Mouse (Mus musculus) kidney, postnatal 0 days (tissue): Measurements from ENCODE around the gene P3h2. TPM values are rescaled to one million over a fixed set of nuclear protein-coding genes. Genes with fewer than 3 reads are reported as not detected.

Source experiments
- ATAC-seq: fragments of 200-750 bp; cut with Nextera tagmentation; replicated peaks from 2 replicates; pipeline ENCODE4 v1.8.0; 2017; ENCODE audit warnings: low read depth, moderate number of reproducible peaks, moderate TSS enrichment, moderate library complexity; ENCODE audit not compliant: low FRiP score
- DNase-seq: peaks from one replicate; pipeline ENCODE4 v3.0.0-alpha.2; 2016; ENCODE audit warnings: low spot score
- H3K27ac ChIP-seq: fragments of 300-500 bp; sonication (generic); 2 replicates; pipeline ENCODE4 v1.5.1; 2014; ENCODE audit warnings: mild to moderate bottlenecking
- H3K27me3 ChIP-seq: fragments of 300-500 bp; sonication (generic); 2 replicates; pipeline ENCODE4 v1.6.1; 2014; ENCODE audit warnings: low read length, mixed read lengths; ENCODE audit not compliant: insufficient read depth
- H3K36me3 ChIP-seq: fragments of 300-500 bp; sonication (generic); 2 replicates; pipeline ENCODE4 v1.6.1; 2014; ENCODE audit warnings: low read length, mixed read lengths; ENCODE audit not compliant: insufficient read depth
- H3K4me1 ChIP-seq: fragments of 300-500 bp; sonication (generic); replicated peaks from 2 replicates; pipeline ENCODE4 v1.6.1; 2014; ENCODE audit warnings: antibody characterized with exemption, low read length, mixed read lengths; ENCODE audit not compliant: insufficient read depth
- H3K4me2 ChIP-seq: fragments of 300-500 bp; sonication (generic); 2 replicates; pipeline ENCODE4 v1.6.1; 2014; ENCODE audit warnings: mild to moderate bottlenecking, low read length, moderate library complexity, mixed read lengths
- H3K4me3 ChIP-seq: fragments of 300-500 bp; sonication (generic); replicated peaks from 2 replicates; pipeline ENCODE4 v1.5.1; 2014; ENCODE audit warnings: low read depth, low read length
- H3K9ac ChIP-seq: fragments of 300-500 bp; sonication (generic); 2 replicates; pipeline ENCODE4 v1.6.1; 2014; ENCODE audit warnings: low read depth, low read length
- H3K9me3 ChIP-seq: fragments of 300-500 bp; sonication (generic); replicated peaks from 2 replicates; pipeline ENCODE4 v1.6.1; 2016; ENCODE audit warnings: low read length, inconsistent platforms, mixed read lengths
- CTCF ChIP-seq: IDR thresholded peaks from 2 replicates; pipeline ENCODE4 v1.5.1; 2016; ENCODE audit warnings: antibody characterized with exemption, low read depth, mild to moderate bottlenecking, moderate library complexity
- WGBS: fragments of 180-500 bp; shearing (Covaris S2); extraction: QIAGEN DNeasy Blood & Tissue Kit; methylation state at CpG from one replicate; pipeline ENCODE4 v1.1.7; 2014; 5-methylcytosine and 5-hydroxymethylcytosine counted together
- polyA plus RNA-seq: library from polyadenylated mRNA; unstranded; fragments of >200 nt; fragmentation: Nextera tagmentation; extraction: Ambion mirVana; gene quantifications from 2 replicates; pipeline ENCODE4 v1.2.1, GENCODE M21; 2015

P3h2 gene
- polyA plus RNA-seq, 1 experiment from 2014 or later, result 14.7 TPM

GRCm38 (mm10) chr16:25952005-25952404 lies 153.6 kb downstream of the P3h2 start:
- TF ChIP-seq CTCF, result peak; percentile 80
- no peaks in the 10 kb centered on the region for H3K9me3 ChIP-seq
- H3K4me2 ChIP-seq, result no peak overlapping the region
- no peak for ATAC-seq
- no peak overlapping the region for H3K27ac ChIP-seq
- 57% methylated on average over 2 of the region's 2 CpGs for WGBS
- no peak overlapping the region for H3K4me3 ChIP-seq
- no peaks in the 10 kb centered on the region for H3K36me3 ChIP-seq
- H3K4me1 ChIP-seq, result no peaks in the 10 kb centered on the region
- no peaks in the 10 kb centered on the region for H3K27me3 ChIP-seq
- DNase-seq, result peak; percentile 72
- no peak overlapping the region for H3K9ac ChIP-seq

GRCm38 (mm10) chr16:25948067-25948466 lies 157.5 kb downstream of the P3h2 start:
- Histone ChIP-seq H3K27ac (no peak overlapping the region), H3K36me3 (no peaks in the 10 kb centered on the region), H3K4me2 (no peak overlapping the region), H3K9ac (no peak overlapping the region), H3K27me3 (no peaks in the 10 kb centered on the region), H3K4me1 (no peaks in the 10 kb centered on the region), H3K9me3 (no peaks in the 10 kb centered on the region), H3K4me3 (no peak overlapping the region)
- ATAC-seq (no peak), DNase-seq (no peak)
- no peak for TF ChIP-seq CTCF
- WGBS, result 46% methylated on average over 1 of the region's 1 CpGs

GRCm38 (mm10) chr16:25945151-25945955 lies 160.2 kb downstream of the P3h2 start:
- Histone ChIP-seq H3K27me3 (no peaks in the 10 kb centered on the region), H3K27ac (no peak overlapping the region), H3K4me2 (no peak overlapping the region), H3K4me3 (no peak overlapping the region), H3K9me3 (no peaks in the 10 kb centered on the region), H3K36me3 (no peaks in the 10 kb centered on the region), H3K4me1 (no peaks in the 10 kb centered on the region), H3K9ac (no peak overlapping the region)
- ATAC-seq (no peak), DNase-seq (no peak)
- no peak for TF ChIP-seq CTCF
- whole genome bisulfite sequencing, result 38% methylated on average over 12 of the region's 12 CpGs

- DNase-seq (no peak), ATAC-seq (no peak)
- Histone ChIP-seq H3K27ac (no peak overlapping the region), H3K9me3 (no peaks in the 10 kb centered on the region), H3K27me3 (no peaks in the 10 kb centered on the region), H3K4me2 (no peak overlapping the region), H3K4me1 (no peaks in the 10 kb centered on the region), H3K36me3 (no peaks in the 10 kb centered on the region), H3K4me3 (no peak overlapping the region), H3K9ac (no peak overlapping the region)
- 50% methylated on average over 4 of the region's 4 CpGs for WGBS
- TF ChIP-seq CTCF, result no peak
These were observed 163.3 kb downstream of the P3h2 start for GRCm38 (mm10) chr16:25942261-25942660.

- no peak for TF ChIP-seq CTCF
- H3K4me1 ChIP-seq, result no peaks in the 10 kb centered on the region
- H3K4me2 ChIP-seq, result no peak overlapping the region
- no peaks in the 10 kb centered on the region for H3K27me3 ChIP-seq
- no peaks in the 10 kb centered on the region for H3K36me3 ChIP-seq
- ATAC-seq (no peak), DNase-seq (no peak)
- no peak overlapping the region for H3K27ac ChIP-seq
- H3K9me3 ChIP-seq, result no peaks in the 10 kb centered on the region
- no peak overlapping the region for H3K4me3 ChIP-seq
- no peak overlapping the region for H3K9ac ChIP-seq
- WGBS, result 83% methylated on average over 2 of the region's 2 CpGs
These were observed 171.4 kb downstream of the P3h2 start for GRCm38 (mm10) chr16:25934181-25934580.

GRCm38 (mm10) chr16:25912185-25912584 lies 193.4 kb downstream of the P3h2 start:
- H3K4me1 ChIP-seq, result no peaks in the 10 kb centered on the region
- no peaks in the 10 kb centered on the region for H3K36me3 ChIP-seq
- H3K4me2 ChIP-seq, result no peak overlapping the region
- H3K27me3 ChIP-seq, result no peaks in the 10 kb centered on the region
- H3K27ac ChIP-seq, result no peak overlapping the region
- WGBS, result 71% methylated on average over 1 of the region's 1 CpGs
- ATAC-seq, result no peak
- no peak overlapping the region for H3K4me3 ChIP-seq
- H3K9ac ChIP-seq, result no peak overlapping the region
- no peaks in the 10 kb centered on the region for H3K9me3 ChIP-seq
- DNase-seq, result no peak
- no peak for TF ChIP-seq CTCF
